Mouse (Mus musculus) heart, postnatal 0 days (tissue): ENCODE results near the gene Peli2.

ENCODE experiments used
- CTCF ChIP-seq: IDR thresholded peaks from 2 replicates; pipeline ENCODE4 v1.5.1; 2016; ENCODE audit warnings: antibody characterized with exemption, control low read depth, low read depth
- EP300 ChIP-seq: IDR thresholded peaks from 2 replicates; pipeline ENCODE4 v1.6.1; 2016; ENCODE audit warnings: antibody characterized with exemption, low read depth

DNA sequence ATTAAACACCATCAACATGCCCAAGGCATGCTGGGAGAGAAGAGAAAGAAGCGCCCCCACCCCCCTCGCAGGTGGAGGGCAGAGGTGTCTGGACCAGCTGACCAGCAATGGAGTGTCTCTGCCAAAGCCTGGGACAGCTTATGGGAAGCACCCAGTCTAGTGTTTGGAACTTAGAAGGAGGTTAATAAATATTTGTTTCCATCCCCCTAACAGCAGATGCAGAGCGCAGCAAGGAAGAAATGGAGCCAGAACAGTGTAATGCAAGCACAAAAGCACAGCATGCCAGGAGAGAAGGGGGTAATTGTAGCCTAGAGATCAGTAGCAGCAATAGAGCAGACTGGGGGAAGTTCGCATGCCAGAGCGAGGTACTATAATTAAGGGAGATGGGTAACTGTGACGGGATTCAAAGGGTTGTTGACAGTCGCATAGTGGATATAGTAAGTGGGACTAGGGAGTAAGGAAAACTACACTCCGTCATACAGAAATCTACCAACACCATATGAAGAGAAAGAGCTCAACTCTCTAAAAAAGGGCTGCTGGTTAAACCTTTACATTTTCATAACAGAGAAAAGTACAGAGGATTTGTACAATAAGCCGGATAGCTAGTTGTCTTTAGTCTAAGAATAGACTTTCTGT lies 1.5 kb upstream of the Peli2 start:
- TF ChIP-seq CTCF (no peak), EP300 (no peak)
